Mouse (Mus musculus) ES-Bruce4 (cell line): ENCODE measurements around the gene Il31ra.

Experiments
- CTCF ChIP-seq: IDR thresholded peaks from one replicate; pipeline ENCODE4 v1.8.1; 2011; ENCODE audit warnings: low read depth, low read length
- EP300 ChIP-seq: IDR thresholded peaks from 2 replicates; pipeline ENCODE4 v1.6.1; 2011; ENCODE audit warnings: low read depth, low read length; ENCODE audit not compliant: insufficient read depth
- POLR2A ChIP-seq: IDR thresholded peaks from one replicate; pipeline ENCODE4 v1.8.1; 2011; ENCODE audit warnings: low read length; ENCODE audit not compliant: insufficient read depth

GRCm38 (mm10) chr13:112511261-112511660 lies 82.9 kb downstream of the Il31ra start:
- TF ChIP-seq POLR2A = no peak
- no peak for TF ChIP-seq CTCF
- no peak for TF ChIP-seq EP300
